Mouse (Mus musculus) liver, adult 2 months (tissue): ENCODE measurements around the gene Tmx1.

Experiments
- CTCF ChIP-seq: fragments of 200-500 bp; IDR thresholded peaks from 2 replicates; pipeline ENCODE4 v1.5.1; 2011; ENCODE audit warnings: low read depth, low read length, control low read depth
- POLR2A ChIP-seq: fragments of 200-500 bp; IDR thresholded peaks from 2 replicates; pipeline ENCODE4 v1.6.1; 2011; ENCODE audit warnings: low read length, control low read depth; ENCODE audit not compliant: insufficient read depth; ENCODE audit errors: extremely low read depth

GRCm38 (mm10) chr12:70486716-70487480 lies 34.0 kb downstream of the Tmx1 start:
- no peak for TF ChIP-seq CTCF
- no peak for TF ChIP-seq POLR2A
